Mouse (Mus musculus): ENCODE results near the gene Scgb2b7.
"Not testable (repeated sequence)": the region's sequence is repeated elsewhere in the genome, so short reads cannot be mapped to it uniquely, and the experiment has no call there.

Gene Scgb2b7

GRCm38 (mm10) chr7:31705657-31706056, at the start of gene Scgb2b7:
TSS of gene Scgb2b7 (minus strand) at chr7:31705757.
- not testable (repeated sequence) for DNase-seq (ENCODE audit: low read depth, low spot score)

- not testable (repeated sequence) for DNase-seq (ENCODE audit: low read depth, low spot score)
Observed at GRCm38 (mm10) chr7:31712365-31712764, 6.8 kb upstream of the Scgb2b7 start, which contains the start of gene Scgb1b7. TSS of gene Scgb1b7 (plus strand) at chr7:31712665.
